Mouse (Mus musculus): ENCODE measurements at regions not wholly inside any gene's neighbourhood (a gene's known extent, or its start where the extent isn't known, plus 50 kb on each side); places are given as distances from the start of the nearest gene placed in this dataset.

DNA sequence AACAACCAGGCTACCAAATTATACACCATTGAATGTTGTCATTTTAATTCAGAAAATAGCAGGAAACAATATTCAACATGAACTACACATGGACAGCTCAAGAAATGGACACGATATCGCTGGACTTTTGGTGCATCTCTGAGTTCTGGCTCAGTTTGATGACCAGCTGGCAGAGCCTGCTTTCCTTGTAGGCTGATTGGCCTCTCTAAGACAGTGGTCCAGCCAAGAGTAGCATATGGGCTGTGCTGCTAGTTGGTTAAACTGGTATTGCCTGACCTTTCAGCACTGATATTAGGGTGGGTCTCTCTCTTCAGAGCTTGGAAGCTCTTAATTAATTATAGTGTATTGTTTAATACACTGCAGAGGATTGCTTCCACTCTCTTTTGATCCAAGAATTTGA, 705.8 kb upstream of the Ddx18 start:
- DNase-seq (ENCODE audit: low spot score) = no peak

- DNase-seq (ENCODE audit: low spot score) = no peak
Observed at GRCm38 (mm10) chr1:122243031-122243430, 675.2 kb upstream of the Ddx18 start.

GRCm38 (mm10) chr1:122241511-122241910, 673.7 kb upstream of the Ddx18 start:
- DNase-seq (ENCODE audit: low spot score) = no peak

DNA sequence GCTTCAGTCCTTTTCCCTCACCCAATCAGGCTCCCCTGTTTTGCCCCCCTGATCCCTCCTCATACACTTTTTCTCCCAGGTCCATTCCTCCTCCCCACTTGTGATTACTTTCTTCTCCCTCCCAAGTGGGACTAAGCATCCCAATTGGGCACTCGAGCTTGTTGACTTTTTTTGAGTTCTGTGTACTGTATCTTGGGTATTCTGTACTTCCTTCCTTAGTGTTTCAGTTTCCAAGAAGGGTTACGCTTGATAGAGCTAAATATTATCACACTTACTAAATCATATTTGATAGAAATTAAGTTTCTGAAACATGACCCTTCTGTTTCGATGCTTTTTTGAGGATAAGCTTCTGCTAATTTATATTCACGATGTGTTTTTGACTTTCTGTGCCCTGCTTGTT, 662.7 kb upstream of the Ddx18 start:
- DNase-seq (ENCODE audit: low spot score) = no peak

- no peak for DNase-seq (ENCODE audit: low spot score)
Observed at GRCm38 (mm10) chr1:122212484-122212883, 644.7 kb upstream of the Ddx18 start.

GRCm38 (mm10) chr1:122208619-122209018, 640.8 kb upstream of the Ddx18 start:
- DNase-seq (ENCODE audit: low spot score) = no peak

GRCm38 (mm10) chr1:122169547-122169946, 601.8 kb upstream of the Ddx18 start:
- DNase-seq (ENCODE audit: low spot score) = peak; percentile 17

DNA sequence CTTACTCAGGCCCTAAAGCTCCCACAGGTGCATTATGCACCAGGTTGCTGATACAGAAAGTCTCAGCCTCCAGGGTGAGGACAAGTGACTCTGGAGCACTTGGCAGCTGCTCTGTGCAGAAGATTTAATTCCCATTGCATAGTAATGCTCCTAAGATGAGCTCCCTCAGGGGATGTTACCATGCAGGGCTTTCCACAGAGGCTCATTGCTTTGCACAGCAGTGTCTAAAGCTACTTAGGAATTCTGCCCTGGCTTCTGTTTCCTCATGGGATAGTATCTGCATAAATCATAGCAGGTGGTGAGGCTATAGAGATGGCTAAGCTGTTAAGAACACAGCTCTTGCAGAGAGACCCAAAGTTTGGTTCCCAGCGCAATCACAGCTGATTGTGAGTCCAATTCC, 594.0 kb upstream of the Ddx18 start:
- DNase-seq (ENCODE audit: low spot score) = no peak

- no peak for DNase-seq (ENCODE audit: low spot score)
Observed at GRCm38 (mm10) chr1:122141362-122141761, 573.6 kb upstream of the Ddx18 start.

- no peak for DNase-seq (ENCODE audit: low spot score)
Observed at GRCm38 (mm10) chr1:122123954-122124353, 556.2 kb upstream of the Ddx18 start.

- DNase-seq (ENCODE audit: low spot score) = no peak
Observed at GRCm38 (mm10) chr1:122095726-122096125, 527.9 kb upstream of the Ddx18 start.

DNA sequence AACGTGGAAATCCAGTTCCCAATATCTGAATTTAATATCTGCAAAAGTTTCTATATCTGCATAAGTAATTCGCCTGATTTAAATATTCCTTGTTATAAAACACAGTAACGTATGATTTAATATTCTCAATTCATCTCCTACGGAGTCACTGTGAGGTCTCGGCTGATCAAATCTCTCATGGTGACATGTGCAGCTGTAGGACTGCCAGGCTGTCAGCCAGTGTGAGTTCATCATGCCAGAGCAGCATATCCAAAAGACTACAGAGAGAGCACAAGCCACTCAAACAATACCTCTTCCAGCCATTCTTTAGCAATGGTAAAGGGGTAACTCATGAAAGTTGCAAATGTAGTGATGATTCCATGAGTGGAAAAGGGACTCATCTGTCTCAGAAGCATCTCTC, 514.7 kb upstream of the Ddx18 start:
- DNase-seq (ENCODE audit: low spot score) = no peak

- no peak for DNase-seq (ENCODE audit: low spot score)
Observed at GRCm38 (mm10) chr1:122076085-122076484, 508.3 kb upstream of the Ddx18 start.

DNA sequence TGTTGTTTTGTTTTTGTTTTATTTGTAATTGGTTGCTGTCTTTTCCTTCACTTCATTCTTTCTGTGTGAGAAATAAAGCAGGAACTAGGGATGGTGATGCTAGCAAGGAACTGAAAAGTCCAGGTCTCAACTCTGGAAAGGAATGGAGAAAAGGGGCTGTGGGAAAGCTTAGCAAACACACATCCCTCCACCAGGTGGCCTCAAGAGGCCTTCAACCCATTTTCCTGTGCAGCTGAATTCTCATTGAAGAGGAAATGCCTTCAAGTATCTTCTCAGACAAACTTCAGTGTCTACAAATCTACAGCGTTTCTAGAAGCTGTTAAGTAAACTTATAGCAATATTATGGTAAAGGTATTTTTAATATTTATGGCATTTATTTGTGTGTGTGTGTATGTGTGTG, 487.4 kb upstream of the Ddx18 start:
- no peak for DNase-seq (ENCODE audit: low spot score)

DNA sequence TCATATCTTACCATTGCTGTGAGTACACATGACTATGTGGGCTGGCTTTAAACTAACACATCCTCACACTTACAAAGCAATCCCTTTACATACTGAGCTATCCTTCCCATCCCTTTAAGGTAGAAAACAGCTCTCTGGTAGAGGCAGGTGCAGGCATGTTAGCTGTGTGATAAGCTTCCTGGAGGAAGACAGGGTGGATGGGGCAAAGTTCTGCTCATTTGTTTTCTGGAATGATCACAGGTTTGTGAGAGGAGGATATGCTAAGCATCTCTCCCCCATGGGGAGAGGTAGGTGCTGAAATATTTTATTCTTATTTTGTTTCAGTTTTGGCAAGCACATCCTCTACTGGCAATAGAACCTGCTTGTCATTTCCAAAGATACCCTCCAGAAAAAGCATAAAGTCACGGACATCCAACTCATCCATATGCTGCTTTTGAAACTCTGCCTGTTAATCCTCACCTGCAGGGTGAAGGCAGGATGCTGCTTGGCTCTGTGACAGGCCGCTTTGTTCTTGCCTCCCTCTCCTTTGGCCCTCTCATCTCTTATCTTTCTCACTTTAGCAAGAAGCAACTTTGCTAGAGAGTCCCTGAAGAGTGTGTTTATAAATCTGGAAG, 480.4 kb upstream of the Ddx18 start:
- DNase-seq (ENCODE audit: low spot score) = no peak

DNA sequence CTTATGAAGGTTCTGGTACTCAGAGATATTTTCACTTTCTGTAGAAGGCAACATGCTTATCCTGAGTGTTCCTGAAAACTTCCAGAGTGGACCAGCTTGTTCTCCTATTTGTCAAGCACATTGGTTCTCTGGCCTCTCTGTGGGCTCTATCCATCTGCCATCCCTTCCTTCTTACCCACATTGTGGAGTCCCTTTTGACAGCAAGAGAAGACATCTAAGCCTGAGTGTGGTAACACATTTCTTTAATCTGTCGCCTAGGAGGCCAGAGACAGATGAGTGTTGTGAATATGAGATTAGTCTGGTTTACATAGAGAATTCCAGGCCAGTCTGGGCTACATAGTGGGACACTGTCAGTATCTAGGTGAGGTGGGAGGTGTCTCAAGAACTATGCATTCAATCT, 476.1 kb upstream of the Ddx18 start:
- no peak for DNase-seq (ENCODE audit: low spot score)

DNA sequence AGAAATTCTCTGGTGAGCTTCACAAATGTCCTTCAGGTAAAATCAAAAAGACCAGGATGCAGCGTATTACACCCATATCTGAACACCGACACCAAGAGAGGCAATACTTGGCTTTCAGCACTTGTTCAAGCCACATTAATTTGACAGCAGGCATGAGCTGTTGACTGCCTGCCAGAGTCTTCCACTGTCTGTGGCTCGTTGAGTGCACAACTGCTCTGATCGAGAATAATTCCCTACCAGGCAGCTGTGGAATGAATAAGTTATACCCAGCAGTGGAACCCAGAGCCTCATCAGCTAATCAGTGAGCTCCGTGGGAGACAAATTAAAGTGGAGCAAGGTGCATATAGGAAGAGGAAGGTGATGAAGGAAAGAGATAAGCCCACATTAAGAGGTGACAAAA, 475.3 kb upstream of the Ddx18 start:
- no peak for DNase-seq (ENCODE audit: low spot score)

GRCm38 (mm10) chr1:122007749-122008148, 440.0 kb upstream of the Ddx18 start:
- no peak for DNase-seq (ENCODE audit: low spot score)

- no peak for DNase-seq (ENCODE audit: low spot score)
Observed at GRCm38 (mm10) chr1:121996461-121996860, 428.7 kb upstream of the Ddx18 start.

DNA sequence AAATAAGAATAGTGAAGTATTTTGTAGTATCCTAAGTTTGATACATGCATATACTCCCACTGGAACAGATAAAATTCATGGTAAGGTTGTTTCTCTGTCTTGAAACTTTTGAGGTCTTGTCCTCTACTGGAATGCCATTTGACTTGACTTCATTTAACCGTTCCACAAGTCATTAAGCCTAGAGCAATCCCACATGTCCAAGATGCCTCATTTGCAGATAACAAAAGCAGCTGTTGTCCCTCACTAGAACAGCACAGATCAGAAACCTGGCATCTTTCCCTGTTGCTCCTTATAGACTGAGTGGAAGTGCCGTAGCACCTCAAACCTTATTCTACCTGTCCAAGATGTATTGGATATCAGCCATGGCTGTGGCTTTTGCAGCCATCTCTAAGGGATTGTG, 422.9 kb upstream of the Ddx18 start:
- DNase-seq (ENCODE audit: low spot score) = no peak

DNA sequence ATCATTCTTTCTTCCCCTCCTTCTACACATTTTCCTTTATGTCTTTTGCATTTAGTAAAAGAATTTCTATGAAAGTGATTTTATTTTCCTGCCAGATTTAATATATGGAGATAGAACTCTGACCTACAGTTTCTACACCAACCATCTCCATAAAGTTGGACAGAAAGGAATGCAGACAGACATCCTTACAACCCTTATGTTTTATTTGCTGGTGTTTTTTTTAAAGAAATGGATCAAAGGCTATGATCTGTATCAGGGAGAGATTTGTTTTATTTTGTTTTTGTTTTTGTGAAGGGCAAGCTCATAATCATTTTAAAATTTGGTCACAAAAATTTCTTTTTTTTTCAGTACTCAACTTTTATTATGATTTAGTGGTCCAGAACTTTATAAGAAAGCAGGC, 391.2 kb upstream of the Ddx18 start:
- no peak for DNase-seq (ENCODE audit: low spot score)

- DNase-seq (ENCODE audit: low spot score) = no peak
Observed at GRCm38 (mm10) chr1:121935911-121936310, 368.1 kb upstream of the Ddx18 start.
